In genomic region chr11:113412545-113412944, GRCm38 (mm10) we compare ENCODE assay signal across 14 mouse cellular contexts.
DNase-seq lines count a peak whose midpoint lies in the region; ATAC-seq and TF ChIP-seq lines count a peak whose summit lies in the region.
"Had no signal": no experiment of that assay in that cellular context is flagged by ENCODE, and none has a peak within 500 bp of the region (broad histone marks: within the 10 kb centered on the region; RNA-seq: fewer than 3 reads in every experiment).

No protein-coding gene starts in this region.

- WGBS in liver, adult 2 months, result 95% methylated on average over 4 of the region's 4 CpGs
- WGBS in liver, embryonic 11.5 days, result 86% methylated on average over 4 of the region's 4 CpGs
- WGBS in small intestine, adult 2 months, result 91% methylated on average over 4 of the region's 4 CpGs

- TF ChIP-seq CTCF in liver, adult 2 months (IDR thresholded peaks at IDR 0.05; ENCODE audit: low read depth, low read length), result peak; percentile 24; the same call in 1 of the 2 replicates
- peak; percentile 92 for TF ChIP-seq CTCF in E14TG2a.4 (conservative IDR thresholded peaks at IDR 0.05; ENCODE audit: low read length)
- peak; percentile 58; the same call in 1 of the 2 replicates for TF ChIP-seq CTCF in small intestine, adult 2 months (IDR thresholded peaks at IDR 0.05; ENCODE audit: extremely low read depth, insufficient read length, insufficient replicate concordance, low read depth, low read length)

- H3K27me3 ChIP-seq in liver, adult 2 months (ENCODE audit: control insufficient read depth, insufficient read depth, low read length), result no peaks in the 10 kb centered on the region
- H3K27me3 ChIP-seq in liver, embryonic 11.5 days (replicated peaks; ENCODE audit: control insufficient read depth, insufficient read depth, low read length), result no peaks in the 10 kb centered on the region
- no peaks in the 10 kb centered on the region for H3K27me3 ChIP-seq in E14TG2a.4 (ENCODE audit: insufficient read depth, low read length)
- no peaks in the 10 kb centered on the region for H3K27me3 ChIP-seq in small intestine, adult 2 months (ENCODE audit: control insufficient read depth, insufficient read depth, low read length)
- H3K27me3 ChIP-seq: heart, embryonic 12.5 days; hindbrain, embryonic 12.5 days; kidney, embryonic 15.5 days; liver, embryonic 13.5 days had no signal

- no peaks in the 10 kb centered on the region for H3K9me3 ChIP-seq in liver, embryonic 11.5 days (ENCODE audit: control insufficient read depth, low read length)
- no peaks in the 10 kb centered on the region; the same call in 1 of the 2 replicates for H3K9me3 ChIP-seq in E14TG2a.4 (ENCODE audit: low read length)
- H3K9me3 ChIP-seq: heart, embryonic 12.5 days; hindbrain, embryonic 12.5 days; kidney, embryonic 15.5 days; liver, embryonic 13.5 days had no signal

- no peak for ATAC-seq in CD4-positive, CD25-positive, alpha-beta regulatory T cell, adult 4 months
- no peak for ATAC-seq in liver, embryonic 11.5 days (replicated peaks; ENCODE audit: low FRiP score)

- no peak overlapping the region for H3K4me3 ChIP-seq in liver, adult 2 months (ENCODE audit: insufficient read depth, low read depth, low read length)
- no peak overlapping the region for H3K4me3 ChIP-seq in liver, embryonic 11.5 days (ENCODE audit: low read depth, low read length)
- H3K4me3 ChIP-seq in E14TG2a.4 (replicated peaks; ENCODE audit: low read length), result 0 out of 2 replicates have a peak overlapping the region, but pooled peaks have one; percentile 32
- no peak overlapping the region for H3K4me3 ChIP-seq in small intestine, adult 2 months (ENCODE audit: low read depth, low read length)
- H3K4me3 ChIP-seq: heart, embryonic 12.5 days; hindbrain, embryonic 12.5 days; kidney, embryonic 15.5 days; liver, embryonic 13.5 days had no signal

- H3K4me1 ChIP-seq in liver, adult 2 months (ENCODE audit: control insufficient read depth, insufficient read depth, low read length), result no peaks in the 10 kb centered on the region
- no peaks in the 10 kb centered on the region for H3K4me1 ChIP-seq in liver, embryonic 11.5 days (replicated peaks; ENCODE audit: control insufficient read depth, insufficient read depth, low read length)
- peaks cover 7% of the 10 kb centered on the region for H3K4me1 ChIP-seq in E14TG2a.4 (replicated peaks; ENCODE audit: low read depth, low read length)
- H3K4me1 ChIP-seq in small intestine, adult 2 months (ENCODE audit: control insufficient read depth, insufficient read depth, insufficient read length, low read length), result no peaks in the 10 kb centered on the region
- H3K4me1 ChIP-seq: heart, embryonic 12.5 days; hindbrain, embryonic 12.5 days; kidney, embryonic 15.5 days; liver, embryonic 13.5 days had no signal

- H3K9ac ChIP-seq in liver, adult 2 months (ENCODE audit: low read depth, low read length), result no peak overlapping the region
- H3K9ac ChIP-seq in liver, embryonic 11.5 days (ENCODE audit: low read depth, low read length), result no peak overlapping the region
- H3K9ac ChIP-seq: heart, embryonic 12.5 days; hindbrain, embryonic 12.5 days; kidney, embryonic 15.5 days; liver, embryonic 13.5 days had no signal

- TF ChIP-seq POLR2A in liver, adult 2 months (IDR thresholded peaks at IDR 0.05; ENCODE audit: extremely low read depth, insufficient read depth, low read length), result no peak
- no peak for TF ChIP-seq POLR2A in small intestine, adult 2 months (IDR thresholded peaks at IDR 0.05; ENCODE audit: low read depth, low read length)

- H3K79me2 ChIP-seq in liver, adult 2 months (ENCODE audit: control insufficient read depth, insufficient read depth, low read length), result no peaks in the 10 kb centered on the region

- H3K36me3 ChIP-seq in liver, adult 2 months (ENCODE audit: control insufficient read depth, insufficient read depth, low read length), result no peaks in the 10 kb centered on the region
- no peaks in the 10 kb centered on the region for H3K36me3 ChIP-seq in liver, embryonic 11.5 days (ENCODE audit: control insufficient read depth, insufficient read depth, low read length)
- no peaks in the 10 kb centered on the region for H3K36me3 ChIP-seq in E14TG2a.4 (ENCODE audit: insufficient read depth, low read length)
- no peaks in the 10 kb centered on the region for H3K36me3 ChIP-seq in small intestine, adult 2 months (ENCODE audit: control insufficient read depth, insufficient read depth, low read length)
- H3K36me3 ChIP-seq: heart, embryonic 12.5 days; hindbrain, embryonic 12.5 days; kidney, embryonic 15.5 days; liver, embryonic 13.5 days had no signal

- DNase-seq in CD4-positive, CD25-positive, alpha-beta regulatory T cell, adult 2 months (ENCODE audit: low read depth, low spot score), result peak; percentile 56
- no peak for DNase-seq in liver, adult 2 months (ENCODE audit: extremely low read depth, low read depth, low spot score)
- no peak for DNase-seq in liver, embryonic 11.5 days (ENCODE audit: low spot score)
- DNase-seq in right cerebral cortex, adult 2 months (ENCODE audit: low spot score in 2 of 2), result no peak
- no peak for DNase-seq in retina, embryonic 14.5 days (ENCODE audit: low spot score)
- DNase-seq: adrenal gland, postnatal 14 days; cerebellum, adult 18-20 months; liver, embryonic 13.5 days had no signal

- H3K4me2 ChIP-seq in liver, embryonic 11.5 days, result no peak overlapping the region
- H3K4me2 ChIP-seq: heart, embryonic 12.5 days; hindbrain, embryonic 12.5 days; kidney, embryonic 15.5 days; liver, embryonic 13.5 days had no signal

- no peak overlapping the region for H3K27ac ChIP-seq in liver, adult 2 months (replicated peaks; ENCODE audit: insufficient read depth, low read depth, low read length)
- no peak overlapping the region for H3K27ac ChIP-seq in liver, embryonic 11.5 days (ENCODE audit: low read depth, low read length)
- H3K27ac ChIP-seq in small intestine, adult 2 months (ENCODE audit: insufficient read depth, low read depth, low read length), result no peak overlapping the region
- H3K27ac ChIP-seq: hindbrain, embryonic 12.5 days; kidney, embryonic 15.5 days; liver, embryonic 13.5 days had no signal

Comparison
In these comparisons a context has a peak if more than half of its experiments do, and no peak if none do; other contexts are left out.
1. CTCF ChIP-seq: peak in every context shown above with its lines; median percentile 92 in E14TG2a.4; 58 in small intestine, adult 2 months; 24 in liver, adult 2 months.